Mouse (Mus musculus) lung, adult 2 months (tissue): ENCODE results near the gene Myb.

Experiments
- CTCF ChIP-seq: fragments of 200-500 bp; IDR thresholded peaks from 2 replicates; pipeline ENCODE4 v1.5.1; 2011; ENCODE audit warnings: mild to moderate bottlenecking, low read length, control low read depth; ENCODE audit not compliant: insufficient read depth
- POLR2A ChIP-seq: fragments of 200-500 bp; IDR thresholded peaks from 2 replicates; pipeline ENCODE4 v1.6.1; 2011; ENCODE audit warnings: low read depth, mild to moderate bottlenecking, control low read depth, low read length, borderline replicate concordance; ENCODE audit errors: extremely low read depth

DNA sequence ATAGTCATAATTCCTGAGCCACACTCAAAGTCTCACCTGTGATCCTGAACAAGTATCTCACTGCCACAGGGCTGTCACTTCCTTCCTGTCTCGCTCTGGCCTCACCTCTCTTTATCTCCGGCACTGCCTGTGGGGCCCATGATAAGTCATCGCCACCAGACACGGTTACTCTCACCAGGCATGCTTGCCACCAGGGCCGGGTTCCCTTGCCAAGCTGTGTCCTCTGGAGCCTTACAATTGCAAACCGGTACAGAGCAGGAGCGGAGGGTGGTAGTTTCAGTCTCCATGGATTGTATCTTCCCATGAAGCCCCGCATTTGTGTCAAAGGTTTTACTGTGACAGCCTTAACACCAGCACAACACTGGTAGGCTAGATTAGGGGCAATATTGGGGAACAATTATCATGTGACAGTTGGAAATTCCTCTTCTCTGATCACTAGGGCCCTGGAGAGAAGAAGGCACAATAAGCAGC, 35.9 kb upstream of the Myb start:
- TF ChIP-seq CTCF = no peak
- no peak for TF ChIP-seq POLR2A
